Mouse (Mus musculus) heart, postnatal 4 days (tissue): Measurements from ENCODE around the gene Pm20d1. TPM values are rescaled to one million over a fixed set of nuclear protein-coding genes. Genes with fewer than 3 reads are reported as not detected.
"Not testable (repeated sequence)": the region's sequence is repeated elsewhere in the genome, so short reads cannot be mapped to it uniquely, and the experiment has no call there.

ENCODE experiments used
- DNase-seq: peaks from one replicate; pipeline ENCODE4 v3.0.0; 2021
- total RNA-seq, 2 experiments: library from RNA; stranded (reverse); gene quantifications; 2 replicates each; pipeline ENCODE4 v1.2.3; 2021

Pm20d1 gene
- total RNA-seq, 2 experiments from 2014 or later: 2.2 to 3.4 TPM

- DNase-seq: no peak
Observed at GRCm38 (mm10) chr1:131795171-131795570, 2.0 kb upstream of the Pm20d1 start.

GRCm38 (mm10) chr1:131800001-131800400 lies 2.8 kb downstream of the Pm20d1 start:
- DNase-seq: no peak

GRCm38 (mm10) chr1:131801071-131801470 lies 3.9 kb downstream of the Pm20d1 start:
- DNase-seq: no peak

- DNase-seq: no peak
Observed at GRCm38 (mm10) chr1:131802652-131803051, 5.5 kb downstream of the Pm20d1 start.

- no peak for DNase-seq
Observed at GRCm38 (mm10) chr1:131804166-131804565, 7.0 kb downstream of the Pm20d1 start.

GRCm38 (mm10) chr1:131808986-131809385 lies 11.8 kb downstream of the Pm20d1 start:
- DNase-seq: no peak

GRCm38 (mm10) chr1:131809651-131810050 lies 12.5 kb downstream of the Pm20d1 start:
- no peak for DNase-seq

- DNase-seq: no peak
Observed at GRCm38 (mm10) chr1:131811393-131811792, 14.2 kb downstream of the Pm20d1 start.

GRCm38 (mm10) chr1:131812006-131812405 lies 14.8 kb downstream of the Pm20d1 start:
- peak; percentile 20 for DNase-seq

GRCm38 (mm10) chr1:131812631-131813295 lies 15.6 kb downstream of the Pm20d1 start:
- DNase-seq: no peak

- no peak for DNase-seq
Observed at GRCm38 (mm10) chr1:131813731-131814130, 16.6 kb downstream of the Pm20d1 start.

GRCm38 (mm10) chr1:131814191-131814590 lies 17.0 kb downstream of the Pm20d1 start:
- DNase-seq: no peak

- DNase-seq: no peak
Observed at GRCm38 (mm10) chr1:131816886-131817285, 19.7 kb downstream of the Pm20d1 start.

GRCm38 (mm10) chr1:131820353-131820752 lies 23.2 kb downstream of the Pm20d1 start:
- DNase-seq: not testable (repeated sequence)

GRCm38 (mm10) chr1:131820887-131821328 lies 23.7 kb downstream of the Pm20d1 start:
- no peak for DNase-seq

- no peak for DNase-seq
Observed at GRCm38 (mm10) chr1:131822292-131822691, 25.1 kb downstream of the Pm20d1 start.

GRCm38 (mm10) chr1:131822856-131823492 lies 25.8 kb downstream of the Pm20d1 start:
- no peak for DNase-seq

GRCm38 (mm10) chr1:131823563-131823962 lies 26.4 kb downstream of the Pm20d1 start:
- no peak for DNase-seq

- DNase-seq: no peak
Observed at GRCm38 (mm10) chr1:131824528-131825181, 27.5 kb downstream of the Pm20d1 start.

- DNase-seq: peak; percentile 36
Observed at GRCm38 (mm10) chr1:131827207-131827786, 30.1 kb downstream of the Pm20d1 start, which contains the start of gene Slc41a1. Gene Slc41a1, plus strand, starts transcription at chr1:131827493.

GRCm38 (mm10) chr1:131827787-131828258 lies 30.6 kb downstream of the Pm20d1 start:
- DNase-seq: peak; percentile 97

- DNase-seq: no peak
Observed at GRCm38 (mm10) chr1:131828297-131829126, 31.3 kb downstream of the Pm20d1 start.
